ENCODE assay signal across 12 mouse cellular contexts in the genomic region with DNA sequence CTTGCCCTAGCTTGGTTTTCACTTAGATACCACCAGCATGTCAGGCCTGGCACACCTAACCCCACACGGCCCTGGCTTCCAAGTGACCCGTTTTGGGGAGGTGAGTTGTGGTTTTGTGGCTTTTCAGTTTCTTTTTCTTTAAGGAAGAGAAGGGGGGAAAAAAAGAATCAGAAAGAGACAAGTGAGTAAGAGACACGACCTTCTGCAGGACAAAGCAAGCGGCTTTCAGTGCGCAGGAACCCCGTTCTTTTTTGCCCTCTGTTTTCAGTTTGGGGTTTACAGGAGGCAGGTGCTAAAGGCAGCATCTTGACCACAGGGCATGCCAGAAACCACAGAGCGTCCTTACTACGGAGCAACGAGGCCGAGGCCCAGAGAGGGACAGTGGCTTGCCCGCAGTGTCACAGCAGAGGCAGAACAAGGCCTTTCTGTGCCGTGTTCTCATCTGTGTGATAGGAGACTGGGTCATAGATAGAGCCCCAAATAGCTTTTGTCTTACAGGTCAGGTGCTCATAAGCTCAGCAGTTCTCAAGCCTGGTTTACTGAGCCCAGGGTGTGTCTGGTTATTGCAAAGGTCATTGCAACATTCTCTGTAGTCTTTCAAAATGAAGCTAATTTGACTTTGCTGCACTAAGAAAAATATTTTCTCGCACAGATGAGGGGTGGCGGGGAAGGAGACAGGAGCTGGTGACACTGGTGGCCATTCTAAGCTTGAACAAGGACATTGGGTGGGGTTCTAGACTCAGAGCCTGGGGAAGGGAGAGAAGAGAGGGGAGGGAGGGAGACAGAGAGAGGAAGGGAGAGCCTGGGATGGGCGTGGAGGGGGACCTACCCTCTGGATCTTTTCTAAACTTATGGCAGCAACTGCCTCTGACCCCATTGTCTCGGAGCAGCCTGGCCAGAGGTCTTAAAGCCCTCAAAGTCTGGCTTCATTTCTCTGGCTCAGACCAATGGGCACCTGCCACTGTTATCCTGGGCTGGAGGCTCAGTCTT. TPM values are rescaled to one million over a fixed set of nuclear protein-coding genes. Genes with fewer than 3 reads are reported as not detected.
DNase-seq lines count a peak whose midpoint lies in the region; ATAC-seq lines count a peak whose summit lies in the region.
"Had no signal": no experiment of that assay in that cellular context is flagged by ENCODE, and none has a peak within 500 bp of the region (broad histone marks: within the 10 kb centered on the region; RNA-seq: fewer than 3 reads in every experiment).

No protein-coding gene starts in this region.

- H3K36me3 ChIP-seq in limb, embryonic 15.5 days: no peaks in the 10 kb centered on the region
- H3K36me3 ChIP-seq in limb, embryonic 10.5 days: no peaks in the 10 kb centered on the region
- H3K36me3 ChIP-seq in forebrain, embryonic 11.5 days (ENCODE audit: control insufficient read depth, insufficient read depth, low read length): no peaks in the 10 kb centered on the region

- no peak overlapping the region for H3K9ac ChIP-seq in limb, embryonic 15.5 days
- H3K9ac ChIP-seq in forebrain, embryonic 11.5 days (ENCODE audit: low read length): no peak overlapping the region
- H3K9ac ChIP-seq: limb, embryonic 12.5 days had no signal

- 72% methylated on average over 16 of the region's 16 CpGs for WGBS in limb, embryonic 15.5 days
- 84% methylated on average over 16 of the region's 16 CpGs for WGBS in limb, embryonic 10.5 days
- 81% methylated on average over 16 of the region's 16 CpGs for WGBS in forebrain, embryonic 11.5 days

- no peaks in the 10 kb centered on the region for H3K9me3 ChIP-seq in limb, embryonic 15.5 days
- no peaks in the 10 kb centered on the region for H3K9me3 ChIP-seq in limb, embryonic 10.5 days (replicated peaks)
- no peaks in the 10 kb centered on the region for H3K9me3 ChIP-seq in forebrain, embryonic 11.5 days (ENCODE audit: control insufficient read depth, low read length)
- H3K9me3 ChIP-seq: limb, embryonic 12.5 days had no signal

- H3K27ac ChIP-seq in limb, embryonic 15.5 days: 0 out of 2 replicates have a peak overlapping the region, but pooled peaks have one; percentile 57
- H3K27ac ChIP-seq in limb, embryonic 10.5 days: no peak overlapping the region
- no peak overlapping the region for H3K27ac ChIP-seq in forebrain, embryonic 11.5 days (ENCODE audit: low read depth, low read length)
- H3K27ac ChIP-seq: limb, embryonic 12.5 days had no signal

- no peaks in the 10 kb centered on the region for H3K27me3 ChIP-seq in limb, embryonic 15.5 days
- H3K27me3 ChIP-seq in limb, embryonic 10.5 days (ENCODE audit: low read depth, poor library complexity, severe bottlenecking): no peaks in the 10 kb centered on the region
- H3K27me3 ChIP-seq in forebrain, embryonic 11.5 days (ENCODE audit: control insufficient read depth, insufficient read depth, low read length): no peaks in the 10 kb centered on the region
- H3K27me3 ChIP-seq: limb, embryonic 12.5 days had no signal

- no peak for ATAC-seq in limb, embryonic 15.5 days (ENCODE audit: insufficient number of reproducible peaks, low FRiP score, low TSS enrichment, low read depth)
- ATAC-seq in neutrophil, adult 5-6 weeks (ENCODE audit: extremely low read depth, insufficient number of reproducible peaks, low FRiP score, poor library complexity, severe bottlenecking): peak; percentile 33
- no peak for ATAC-seq in forebrain, embryonic 11.5 days (replicated peaks; ENCODE audit: low FRiP score)

- DNase-seq in cerebellum, adult 9-11 months: peak; percentile 28
- DNase-seq in cerebellum, postnatal 14 days: no peak
- DNase-seq in limb, embryonic 10.5 days (ENCODE audit: low spot score): no peak
- peak; percentile 66 for DNase-seq in induced T-regulatory cell, adult 2 months (ENCODE audit: low read depth)
- no peak for DNase-seq in right cerebral cortex, postnatal 10 days (ENCODE audit: low spot score in 2 of 2)
- DNase-seq in forebrain, embryonic 11.5 days (ENCODE audit: low spot score): no peak
- DNase-seq: B cell, adult 2 months; kidney, postnatal 10 days had no signal

- H3K4me1 ChIP-seq in limb, embryonic 15.5 days: peaks cover 30% of the 10 kb centered on the region
- peaks cover 30% of the 10 kb centered on the region for H3K4me1 ChIP-seq in limb, embryonic 10.5 days
- H3K4me1 ChIP-seq in forebrain, embryonic 11.5 days (replicated peaks; ENCODE audit: control insufficient read depth, insufficient read depth, low read length): peaks cover 9% of the 10 kb centered on the region; the same call in 1 of the 2 replicates

- H3K4me3 ChIP-seq in limb, embryonic 15.5 days: no peak overlapping the region
- H3K4me3 ChIP-seq in limb, embryonic 10.5 days: no peak overlapping the region
- H3K4me3 ChIP-seq in forebrain, embryonic 11.5 days (ENCODE audit: low read depth, low read length): no peak overlapping the region
- H3K4me3 ChIP-seq: limb, embryonic 12.5 days had no signal

- no peak overlapping the region for H3K4me2 ChIP-seq in limb, embryonic 15.5 days
- no peak overlapping the region for H3K4me2 ChIP-seq in forebrain, embryonic 11.5 days (ENCODE audit: low read depth, low read length, severe bottlenecking)
- H3K4me2 ChIP-seq: limb, embryonic 12.5 days had no signal

RNA-seq across cellular contexts. Expression of a gene that starts 8.1 kb away (rescaled TPM):
- polyA plus RNA-seq in limb, embryonic 15.5 days (2015; fragmentation: Nextera tagmentation; extraction: Ambion mirVana): 35.4 and 40.1 TPM in 2 replicates
- 28.6 and 32.4 TPM in 2 replicates for polyA plus RNA-seq in limb, embryonic 10.5 days (2016; fragmentation: Nextera tagmentation; extraction: Ambion mirVana)
- total RNA-seq in neutrophil, adult 5-6 weeks (2017): 108 and 112 TPM in 2 replicates
- 49.8 TPM in 2 replicates for polyA plus RNA-seq in forebrain, embryonic 11.5 days (2014; fragmentation: Nextera tagmentation; extraction: Ambion mirVana)

RNA-seq across cellular contexts. Expression of a gene that starts 53.1 kb away (rescaled TPM):
- 2.2 TPM in 1 of 2 replicates, not detected in the other for polyA plus RNA-seq in limb, embryonic 15.5 days (2015; fragmentation: Nextera tagmentation; extraction: Ambion mirVana)
- polyA plus RNA-seq in limb, embryonic 10.5 days (2016; fragmentation: Nextera tagmentation; extraction: Ambion mirVana): 6.6 TPM in 1 of 2 replicates, not detected in the other
- total RNA-seq in neutrophil, adult 5-6 weeks (2017): not detected in 2 replicates
- polyA plus RNA-seq in forebrain, embryonic 11.5 days (2014; fragmentation: Nextera tagmentation; extraction: Ambion mirVana): not detected in 2 replicates
- polyA plus RNA-seq: embryonic facial prominence, embryonic 14.5 days; limb, embryonic 12.5 days had no signal

Comparison
In these comparisons a context has a peak if more than half of its experiments do, and no peak if none do; other contexts are left out.
1. DNase-seq: peak in cerebellum, adult 9-11 months (single experiment) and induced T-regulatory cell, adult 2 months (single experiment); none in cerebellum, postnatal 14 days (0 of 2), limb, embryonic 10.5 days (single experiment), right cerebral cortex, postnatal 10 days (0 of 2) and forebrain, embryonic 11.5 days (single experiment).